Mouse (Mus musculus): ENCODE results near the gene Nbl1.
A peak's percentile ranks its signal among the peaks of the same experiment; 100 is the strongest.

Gene Nbl1

GRCm38 (mm10) chr4:139058029-139058428, 34.8 kb downstream of the Nbl1 start:
- DNase-seq = no peak

GRCm38 (mm10) chr4:139057291-139057690, 35.5 kb downstream of the Nbl1 start:
- DNase-seq = no peak

DNA sequence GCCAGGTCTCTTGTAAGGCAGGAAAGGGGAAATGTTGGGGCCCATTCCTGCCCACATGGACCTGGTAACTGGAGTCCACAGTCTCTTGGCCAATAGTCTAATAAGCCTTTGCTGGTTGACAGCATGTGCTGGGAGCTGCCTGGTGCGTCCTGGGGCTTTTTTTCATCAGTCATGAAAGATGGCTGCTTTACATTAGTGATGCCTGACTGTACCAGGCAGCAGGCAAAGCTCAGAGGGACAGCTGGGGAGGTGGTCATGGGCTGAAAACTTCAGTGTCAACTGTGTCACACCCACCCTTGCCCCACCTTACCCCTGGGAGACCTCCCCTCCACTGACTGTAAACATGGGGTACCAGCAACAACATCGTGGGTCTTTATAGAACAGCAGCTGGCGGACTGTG, 37.0 kb downstream of the Nbl1 start:
- DNase-seq = no peak

DNA sequence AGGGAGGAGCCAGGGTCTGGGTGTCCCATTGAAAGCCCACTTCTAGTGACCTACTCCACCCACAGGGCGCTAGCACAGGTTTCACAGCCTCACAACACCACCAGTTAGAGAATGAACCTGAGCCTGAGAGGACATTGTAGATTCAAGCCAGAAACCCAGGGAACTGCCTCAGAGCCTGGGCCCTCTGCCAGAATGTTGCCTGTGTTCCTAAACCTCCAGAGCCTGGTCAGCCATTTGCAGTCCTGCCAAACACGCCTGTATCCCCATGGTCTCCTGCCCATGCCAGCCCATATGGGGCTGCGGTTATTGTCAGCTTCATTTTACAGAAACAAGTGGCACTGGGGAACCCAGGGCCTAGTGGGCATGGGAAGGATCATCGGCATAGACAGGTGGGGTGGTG, 37.5 kb downstream of the Nbl1 start:
- no peak for DNase-seq

GRCm38 (mm10) chr4:139054300-139054923, 38.4 kb downstream of the Nbl1 start:
- DNase-seq = no peak

DNA sequence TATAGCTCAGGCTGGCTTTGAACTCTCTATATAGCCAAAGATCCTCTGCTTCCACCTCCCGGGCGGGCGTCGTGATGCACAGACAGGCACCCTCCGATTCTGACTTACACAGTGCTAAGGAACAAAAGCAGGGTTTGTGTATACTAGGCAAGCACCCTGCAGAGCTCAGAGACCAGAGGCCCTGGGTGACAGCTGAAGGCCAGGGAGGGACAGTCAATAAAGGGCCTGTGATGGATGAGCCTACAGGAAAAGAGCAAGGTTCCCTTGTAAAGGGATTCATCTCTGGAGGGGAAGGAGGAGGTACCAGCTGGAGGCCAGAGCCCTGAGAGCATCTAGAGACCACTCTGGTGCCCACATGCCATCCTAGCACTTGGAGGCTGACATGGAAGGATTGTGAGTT, 39.4 kb downstream of the Nbl1 start:
- no peak for DNase-seq

- DNase-seq = no peak
Observed at GRCm38 (mm10) chr4:139052796-139053195, 40.0 kb downstream of the Nbl1 start.

DNA sequence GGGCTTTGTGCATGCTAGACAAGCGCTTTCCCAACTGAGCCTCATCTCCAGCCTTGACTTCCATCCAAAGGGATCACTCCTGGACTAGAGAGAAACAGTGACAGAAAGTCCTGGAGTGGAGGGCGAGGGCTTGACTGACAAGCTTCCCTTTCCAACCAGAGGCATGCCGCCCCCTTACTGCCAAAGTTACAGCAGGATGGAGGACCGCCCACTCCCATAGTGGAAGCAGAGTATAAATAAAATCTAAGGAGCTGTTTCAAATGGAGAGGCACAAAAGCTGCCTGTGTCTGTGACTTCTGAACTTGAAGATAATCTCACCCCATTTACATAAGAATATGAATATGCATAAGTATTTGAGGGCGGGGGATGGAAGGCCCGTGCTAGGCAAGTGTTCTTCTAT, 44.3 kb downstream of the Nbl1 start:
- no peak for DNase-seq

- no peak for DNase-seq
Observed at GRCm38 (mm10) chr4:139046354-139046753, 46.4 kb downstream of the Nbl1 start.

GRCm38 (mm10) chr4:139044566-139044965, 48.2 kb downstream of the Nbl1 start:
- DNase-seq = no peak

DNA sequence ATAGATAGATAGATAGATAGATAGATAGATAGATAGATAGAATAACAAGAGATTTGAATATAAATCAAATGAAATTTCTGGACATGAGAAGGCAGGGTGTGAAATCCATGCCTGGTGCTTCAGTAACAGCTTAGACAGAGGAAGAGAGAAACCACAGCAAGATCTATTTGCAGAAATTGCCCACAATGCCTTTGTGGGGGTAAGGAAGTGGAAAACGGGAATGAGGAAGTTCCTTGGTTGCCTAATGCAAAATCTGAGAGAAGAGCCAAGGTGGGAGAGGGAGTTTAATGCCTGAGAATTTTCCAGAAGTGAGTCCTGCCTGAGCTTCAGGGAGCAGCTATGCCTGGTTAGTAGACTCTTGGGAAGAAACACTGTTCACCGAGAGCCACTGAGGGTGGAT, 49.2 kb downstream of the Nbl1 start:
- no peak for DNase-seq

- no peak for DNase-seq
Observed at GRCm38 (mm10) chr4:139042611-139043010, 50.2 kb downstream of the Nbl1 start.

- no peak for DNase-seq
Observed at GRCm38 (mm10) chr4:139040084-139040839, 52.5 kb downstream of the Nbl1 start.

- no peak for DNase-seq
Observed at GRCm38 (mm10) chr4:139037795-139038607, 54.8 kb downstream of the Nbl1 start.

DNA sequence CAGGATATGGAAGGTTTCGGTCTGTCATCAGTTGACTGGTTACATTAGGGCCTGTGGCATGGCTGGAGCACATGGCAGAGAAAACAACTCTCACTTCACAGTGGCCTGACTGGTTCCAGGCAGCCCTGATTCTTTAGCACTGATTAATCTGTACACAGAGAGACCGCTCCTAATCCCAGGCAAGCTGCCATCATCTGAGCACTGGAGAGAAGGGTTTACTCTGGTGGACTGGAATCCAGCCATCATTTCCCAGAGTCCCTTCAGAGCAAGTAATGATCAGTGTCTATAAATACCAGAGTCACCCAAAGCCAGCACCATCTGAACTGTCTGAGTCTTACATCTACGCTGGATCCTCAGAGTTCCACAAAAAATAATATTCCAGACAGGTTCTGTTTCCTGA, 57.0 kb downstream of the Nbl1 start:
- DNase-seq = peak; percentile 94

DNA sequence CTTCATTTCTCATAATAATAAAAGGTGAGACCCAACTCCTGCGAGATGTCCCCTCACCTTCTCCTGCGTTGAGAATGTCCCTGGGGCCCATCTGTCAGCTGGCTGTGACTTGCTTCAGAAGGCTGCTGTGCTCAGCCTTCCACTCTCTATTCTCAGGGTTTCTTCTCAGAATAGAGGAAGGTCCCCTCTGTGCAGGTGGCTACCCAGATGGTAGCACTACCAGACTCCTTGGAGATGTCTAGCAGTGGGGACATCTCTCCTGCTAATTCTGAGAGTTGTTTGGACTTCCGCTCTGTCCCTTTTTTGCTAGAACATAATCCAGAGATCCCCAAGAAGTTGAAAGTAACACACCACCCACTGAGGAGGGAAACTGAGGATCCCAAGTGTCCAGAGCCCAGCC, 57.9 kb downstream of the Nbl1 start:
- DNase-seq = no peak

DNA sequence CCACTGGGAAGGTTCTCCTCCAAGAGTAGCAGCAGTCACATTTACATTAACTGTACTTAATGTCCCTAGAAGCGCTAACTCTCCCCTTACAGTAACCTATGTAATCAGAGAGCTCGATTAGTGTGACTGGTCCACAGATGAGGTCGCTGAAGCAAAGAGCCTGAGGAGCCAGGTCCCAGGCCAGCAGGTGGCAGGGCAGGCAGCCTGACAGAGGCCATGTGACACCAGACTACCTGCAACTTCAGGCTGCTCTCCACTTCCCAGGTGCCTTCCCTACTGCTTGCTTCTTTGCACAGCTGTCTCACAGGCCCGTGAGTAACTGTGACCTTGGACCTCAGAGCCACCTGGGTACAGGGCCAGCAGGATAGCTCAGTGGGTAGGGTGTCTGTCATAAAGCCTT, 58.3 kb downstream of the Nbl1 start:
- DNase-seq = no peak

DNA sequence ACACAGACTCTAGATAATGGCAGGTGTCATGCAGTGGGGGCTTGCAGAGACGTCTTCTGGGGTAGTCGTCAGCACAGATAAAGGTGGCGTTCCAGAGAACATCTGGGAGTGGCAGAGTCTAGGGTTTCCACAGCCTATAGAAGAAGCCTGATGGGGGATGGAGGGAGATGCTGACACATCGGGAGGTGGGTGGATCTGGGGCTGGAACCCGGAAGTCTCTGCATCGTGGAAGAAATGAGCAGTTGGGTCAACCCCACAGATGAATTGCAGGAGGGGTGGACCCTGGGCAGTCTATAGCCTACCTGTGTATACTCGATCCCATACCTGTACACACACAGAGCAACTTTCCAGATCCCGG, 58.8 kb downstream of the Nbl1 start:
- no peak for DNase-seq

GRCm38 (mm10) chr4:139033263-139034009, 59.4 kb downstream of the Nbl1 start:
- no peak for DNase-seq

DNA sequence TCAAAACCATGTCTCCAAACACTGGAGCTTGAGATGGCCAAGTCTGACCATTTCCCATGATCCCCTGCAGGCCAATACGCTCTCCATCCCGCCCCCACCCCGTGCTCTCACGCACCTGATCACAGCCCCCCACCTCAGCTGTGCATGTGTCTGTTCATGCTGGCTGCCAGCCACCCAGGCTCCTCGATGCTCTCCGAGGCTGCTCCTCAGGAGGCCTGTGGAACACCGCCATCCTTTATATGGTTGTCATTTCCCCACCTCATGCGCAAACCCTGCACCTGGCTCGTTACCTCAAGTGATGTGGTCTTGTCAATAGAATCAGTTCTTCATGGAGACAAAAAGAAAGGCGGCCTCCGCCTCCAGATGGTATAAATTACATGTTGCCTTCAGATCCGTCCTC, 60.3 kb downstream of the Nbl1 start:
- no peak for DNase-seq

Data from heart, adult 11 months (tissue).